Mouse (Mus musculus): Measurements from ENCODE around the gene Prkce. TPM values are rescaled to one million over a fixed set of nuclear protein-coding genes. Genes with fewer than 3 reads are reported as not detected.

The Prkce gene
- total RNA-seq, 1 experiment = 1.7 TPM

DNA sequence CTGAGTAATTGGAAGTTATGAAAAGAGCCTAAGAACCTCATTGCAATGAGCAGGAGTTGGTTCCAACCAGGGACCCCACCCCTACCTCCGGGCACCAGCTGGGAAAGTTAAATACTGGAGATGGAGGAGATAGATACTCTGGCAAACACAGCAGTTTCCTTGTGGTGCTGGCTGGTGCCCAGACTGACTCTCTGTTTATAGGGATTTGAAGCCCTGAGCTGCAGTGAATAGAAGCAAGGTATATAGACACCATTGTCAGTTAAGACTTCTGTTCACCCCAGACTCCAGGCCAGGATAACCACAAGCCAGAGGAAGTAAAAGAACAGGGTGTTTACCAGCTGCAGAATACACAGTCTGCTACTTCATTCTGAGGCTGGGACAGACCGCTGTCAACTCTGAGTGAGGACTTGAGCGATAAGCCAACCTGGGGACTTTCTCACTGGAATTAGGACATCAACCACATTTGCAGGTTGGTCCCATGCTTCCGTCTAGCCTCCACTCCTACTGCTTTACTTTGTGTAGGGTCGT is 110.5 kb downstream of the Prkce start:
- Histone ChIP-seq H3K4me3 (ENCODE audit: insufficient read depth in 1 of 2, low read depth in 1 of 2, low read length in 2 of 2, poor library complexity in 1 of 2, severe bottlenecking in 1 of 2) (no peak overlapping the region), H3K36me3 (ENCODE audit: control insufficient read depth, insufficient read depth, low read length, poor library complexity, severe bottlenecking) (no peaks in the 10 kb centered on the region), H3K9me3 (ENCODE audit: control insufficient read depth, insufficient read depth, low read depth, low read length) (no peaks in the 10 kb centered on the region), H3K9ac (ENCODE audit: insufficient read depth, low read depth, low read length, poor library complexity, severe bottlenecking) (no peak overlapping the region), H3K27ac (ENCODE audit: insufficient read depth, low read depth, low read length, poor library complexity, severe bottlenecking) (no peak overlapping the region), H3K4me1 (ENCODE audit: control insufficient read depth in 2 of 2, insufficient read depth in 2 of 2, low read length in 2 of 2, poor library complexity in 1 of 2) (no peaks in the 10 kb centered on the region)
- in situ Hi-C loops (cut with MboI; ENCODE audit: low sequenced_read_pairs in 2 of 2, unreplicated experiment in 2 of 2) = no loop called here
- TF ChIP-seq MAFK (IDR thresholded peaks at IDR 0.05; ENCODE audit: insufficient read depth, low read depth, low read length) (no peak), ZNF384 (IDR thresholded peaks at IDR 0.05; ENCODE audit: low read depth, low read length) (no peak), CHD2 (IDR thresholded peaks at IDR 0.05; ENCODE audit: low read depth, low read length) (no peak), ZC3H11A (IDR thresholded peaks at IDR 0.05; ENCODE audit: borderline replicate concordance, low read depth, low read length) (no peak), HCFC1 (IDR thresholded peaks at IDR 0.05; ENCODE audit: borderline replicate concordance, insufficient read depth, low read length) (no peak)
- DNase-seq (ENCODE audit: low read depth, low spot score) = no peak

DNA sequence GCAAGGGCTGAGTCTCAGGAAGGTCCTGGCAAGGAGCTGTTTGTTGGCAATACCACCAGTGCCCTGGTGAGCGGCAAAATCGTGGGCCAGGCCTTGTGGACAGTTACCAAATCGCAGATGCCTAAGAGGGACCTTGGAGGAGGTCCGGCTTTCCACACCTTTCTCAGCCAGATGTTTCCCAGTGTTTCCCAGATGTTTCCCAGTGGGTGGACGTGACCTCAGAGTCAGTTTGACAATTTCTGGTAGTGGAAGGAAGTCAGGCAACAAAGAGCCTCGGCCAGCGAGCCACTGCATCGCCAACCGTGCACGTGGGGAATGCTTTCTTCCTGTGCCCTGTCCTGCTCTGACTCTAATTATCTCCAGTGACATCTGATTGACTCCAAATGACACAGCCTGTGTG is 112.2 kb downstream of the Prkce start:
- Histone ChIP-seq H3K9ac (ENCODE audit: insufficient read depth, low read depth, low read length, poor library complexity, severe bottlenecking) (no peak overlapping the region), H3K4me3 (ENCODE audit: insufficient read depth in 1 of 2, low read depth in 1 of 2, low read length in 2 of 2, poor library complexity in 1 of 2, severe bottlenecking in 1 of 2) (no peak overlapping the region), H3K36me3 (ENCODE audit: control insufficient read depth, insufficient read depth, low read length, poor library complexity, severe bottlenecking) (no peaks in the 10 kb centered on the region), H3K9me3 (ENCODE audit: control insufficient read depth, insufficient read depth, low read depth, low read length) (no peaks in the 10 kb centered on the region), H3K4me1 (ENCODE audit: control insufficient read depth in 2 of 2, insufficient read depth in 2 of 2, low read length in 2 of 2, poor library complexity in 1 of 2) (no peaks in the 10 kb centered on the region), H3K27ac (ENCODE audit: insufficient read depth, low read depth, low read length, poor library complexity, severe bottlenecking) (no peak overlapping the region)
- TF ChIP-seq CHD2 (IDR thresholded peaks at IDR 0.05; ENCODE audit: low read depth, low read length) = no peak
- no peak for TF ChIP-seq HCFC1 (IDR thresholded peaks at IDR 0.05; ENCODE audit: borderline replicate concordance, insufficient read depth, low read length)
- no peak for TF ChIP-seq ZC3H11A (IDR thresholded peaks at IDR 0.05; ENCODE audit: borderline replicate concordance, low read depth, low read length)
- TF ChIP-seq MAFK (IDR thresholded peaks at IDR 0.05; ENCODE audit: insufficient read depth, low read depth, low read length) = no peak
- TF ChIP-seq ZNF384 (IDR thresholded peaks at IDR 0.05; ENCODE audit: low read depth, low read length) = no peak
- DNase-seq (ENCODE audit: low read depth, low spot score) = no peak
- in situ Hi-C loops (cut with MboI; ENCODE audit: low sequenced_read_pairs in 2 of 2, unreplicated experiment in 2 of 2) = no loop called here

DNA sequence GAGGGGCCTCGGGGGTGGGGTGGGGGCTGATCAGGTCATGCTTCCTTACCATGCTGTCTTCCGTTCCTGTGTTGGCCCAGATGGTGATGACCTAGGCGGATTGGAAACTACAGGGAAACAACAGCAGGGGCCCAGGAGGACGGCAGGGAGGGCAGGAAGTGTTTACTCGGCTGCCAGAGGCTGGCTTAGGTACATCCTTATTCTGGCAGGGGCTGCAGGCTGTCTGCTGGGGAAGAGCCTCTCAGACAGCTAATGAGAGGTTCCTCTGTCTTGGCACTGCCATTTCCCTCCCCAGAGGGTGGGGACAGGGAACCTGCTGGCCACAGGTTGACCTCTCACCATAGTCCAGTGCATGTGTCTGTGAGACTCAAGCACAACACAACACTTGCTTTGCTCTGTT is 116.2 kb downstream of the Prkce start:
- no peak overlapping the region for H3K27ac ChIP-seq (ENCODE audit: insufficient read depth, low read depth, low read length, poor library complexity, severe bottlenecking)
- H3K9ac ChIP-seq (ENCODE audit: insufficient read depth, low read depth, low read length, poor library complexity, severe bottlenecking) = no peak overlapping the region
- no peaks in the 10 kb centered on the region for H3K4me1 ChIP-seq (ENCODE audit: control insufficient read depth in 2 of 2, insufficient read depth in 2 of 2, low read length in 2 of 2, poor library complexity in 1 of 2)
- no peaks in the 10 kb centered on the region for H3K36me3 ChIP-seq (ENCODE audit: control insufficient read depth, insufficient read depth, low read length, poor library complexity, severe bottlenecking)
- in situ Hi-C loops (cut with MboI; ENCODE audit: low sequenced_read_pairs in 2 of 2, unreplicated experiment in 2 of 2) = no loop called here
- DNase-seq (ENCODE audit: low read depth, low spot score) = no peak
- no peak overlapping the region for H3K4me3 ChIP-seq (ENCODE audit: insufficient read depth in 1 of 2, low read depth in 1 of 2, low read length in 2 of 2, poor library complexity in 1 of 2, severe bottlenecking in 1 of 2)
- TF ChIP-seq HCFC1 (IDR thresholded peaks at IDR 0.05; ENCODE audit: borderline replicate concordance, insufficient read depth, low read length) = no peak
- TF ChIP-seq ZC3H11A (IDR thresholded peaks at IDR 0.05; ENCODE audit: borderline replicate concordance, low read depth, low read length) = no peak
- H3K9me3 ChIP-seq (ENCODE audit: control insufficient read depth, insufficient read depth, low read depth, low read length) = no peaks in the 10 kb centered on the region

DNA sequence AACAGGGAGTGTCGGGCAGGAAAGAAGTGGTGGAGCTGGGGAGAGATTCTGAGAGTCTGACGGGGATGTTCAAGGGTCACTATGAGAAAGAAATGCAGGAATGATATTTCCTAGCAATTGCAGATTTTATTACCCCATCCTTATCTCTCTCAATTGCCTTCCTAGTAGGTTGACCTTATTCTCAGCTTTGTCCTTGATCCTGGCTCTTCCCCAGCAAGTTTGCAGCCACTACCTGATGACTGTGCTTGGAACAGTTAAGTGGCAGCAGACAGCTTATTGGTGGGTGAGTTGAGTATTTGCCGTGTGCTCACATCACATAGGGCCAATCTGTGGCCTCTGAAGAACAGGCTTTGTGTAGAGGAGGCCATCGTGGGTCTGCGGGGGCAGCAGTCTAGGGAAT is 117.5 kb downstream of the Prkce start:
- H3K4me1 ChIP-seq (ENCODE audit: control insufficient read depth in 2 of 2, insufficient read depth in 2 of 2, low read length in 2 of 2, poor library complexity in 1 of 2) = no peaks in the 10 kb centered on the region
- in situ Hi-C loops (cut with MboI; ENCODE audit: low sequenced_read_pairs in 2 of 2, unreplicated experiment in 2 of 2) = no loop called here
- no peak for DNase-seq (ENCODE audit: low read depth, low spot score)
- H3K36me3 ChIP-seq (ENCODE audit: control insufficient read depth, insufficient read depth, low read length, poor library complexity, severe bottlenecking) = no peaks in the 10 kb centered on the region
- no peaks in the 10 kb centered on the region for H3K9me3 ChIP-seq (ENCODE audit: control insufficient read depth, insufficient read depth, low read depth, low read length)
- no peak overlapping the region for H3K4me3 ChIP-seq (ENCODE audit: insufficient read depth in 1 of 2, low read depth in 1 of 2, low read length in 2 of 2, poor library complexity in 1 of 2, severe bottlenecking in 1 of 2)
- H3K9ac ChIP-seq (ENCODE audit: insufficient read depth, low read depth, low read length, poor library complexity, severe bottlenecking) = no peak overlapping the region
- TF ChIP-seq HCFC1 (IDR thresholded peaks at IDR 0.05; ENCODE audit: borderline replicate concordance, insufficient read depth, low read length) (no peak), CHD2 (IDR thresholded peaks at IDR 0.05; ENCODE audit: low read depth, low read length) (no peak), ZNF384 (IDR thresholded peaks at IDR 0.05; ENCODE audit: low read depth, low read length) (no peak), MAFK (IDR thresholded peaks at IDR 0.05; ENCODE audit: insufficient read depth, low read depth, low read length) (no peak)
- no peak overlapping the region for H3K27ac ChIP-seq (ENCODE audit: insufficient read depth, low read depth, low read length, poor library complexity, severe bottlenecking)

DNA sequence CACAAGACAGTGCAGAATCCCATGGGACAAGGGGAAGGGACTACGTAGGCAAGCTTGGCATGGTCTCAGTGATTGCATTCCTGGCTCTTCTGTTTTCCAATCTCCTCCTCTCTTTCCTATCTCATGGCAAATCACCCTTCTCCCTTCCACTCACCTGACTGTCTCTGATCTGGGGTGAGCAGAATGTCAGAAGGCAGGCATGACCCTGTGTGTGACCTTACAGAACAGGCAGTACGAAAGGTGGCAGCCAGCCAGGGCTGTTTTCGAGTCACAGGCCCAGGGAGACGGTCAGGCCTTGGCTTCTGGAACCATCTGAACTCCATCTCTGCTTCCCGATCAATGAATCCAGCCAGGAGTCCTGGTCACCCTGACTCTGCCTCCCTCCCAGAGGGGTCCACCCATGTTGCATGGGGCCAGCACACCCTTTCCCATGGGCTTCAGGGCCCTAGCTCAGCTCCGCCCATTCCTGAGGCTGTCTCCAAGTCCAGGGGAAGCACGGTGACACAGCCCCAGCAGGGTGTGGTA is 119.2 kb downstream of the Prkce start:
- H3K4me3 ChIP-seq (ENCODE audit: insufficient read depth in 1 of 2, low read depth in 1 of 2, low read length in 2 of 2, poor library complexity in 1 of 2, severe bottlenecking in 1 of 2) = no peak overlapping the region
- in situ Hi-C loops (cut with MboI; ENCODE audit: low sequenced_read_pairs in 2 of 2, unreplicated experiment in 2 of 2) = no loop called here
- no peak overlapping the region for H3K9ac ChIP-seq (ENCODE audit: insufficient read depth, low read depth, low read length, poor library complexity, severe bottlenecking)
- TF ChIP-seq ZNF384 (IDR thresholded peaks at IDR 0.05; ENCODE audit: low read depth, low read length) (no peak), HCFC1 (IDR thresholded peaks at IDR 0.05; ENCODE audit: borderline replicate concordance, insufficient read depth, low read length) (no peak), CHD2 (IDR thresholded peaks at IDR 0.05; ENCODE audit: low read depth, low read length) (no peak), ZC3H11A (IDR thresholded peaks at IDR 0.05; ENCODE audit: borderline replicate concordance, low read depth, low read length) (no peak), MAFK (IDR thresholded peaks at IDR 0.05; ENCODE audit: insufficient read depth, low read depth, low read length) (no peak)
- no peak for DNase-seq (ENCODE audit: low read depth, low spot score)
- H3K9me3 ChIP-seq (ENCODE audit: control insufficient read depth, insufficient read depth, low read depth, low read length) = no peaks in the 10 kb centered on the region
- no peaks in the 10 kb centered on the region for H3K4me1 ChIP-seq (ENCODE audit: control insufficient read depth in 2 of 2, insufficient read depth in 2 of 2, low read length in 2 of 2, poor library complexity in 1 of 2)
- no peak overlapping the region for H3K27ac ChIP-seq (ENCODE audit: insufficient read depth, low read depth, low read length, poor library complexity, severe bottlenecking)
- no peaks in the 10 kb centered on the region for H3K36me3 ChIP-seq (ENCODE audit: control insufficient read depth, insufficient read depth, low read length, poor library complexity, severe bottlenecking)
